Mouse (Mus musculus) 3T3-L1 (cell line): Measurements from ENCODE around the gene 2900026A02Rik.
A peak's percentile ranks its signal among the peaks of the same experiment; 100 is the strongest.

Experiments used
- DNase-seq: peaks from one replicate; pipeline ENCODE4 v3.0.0-alpha.2; 2015; ENCODE audit warnings: low read depth, low spot score

The 2900026A02Rik gene

DNA sequence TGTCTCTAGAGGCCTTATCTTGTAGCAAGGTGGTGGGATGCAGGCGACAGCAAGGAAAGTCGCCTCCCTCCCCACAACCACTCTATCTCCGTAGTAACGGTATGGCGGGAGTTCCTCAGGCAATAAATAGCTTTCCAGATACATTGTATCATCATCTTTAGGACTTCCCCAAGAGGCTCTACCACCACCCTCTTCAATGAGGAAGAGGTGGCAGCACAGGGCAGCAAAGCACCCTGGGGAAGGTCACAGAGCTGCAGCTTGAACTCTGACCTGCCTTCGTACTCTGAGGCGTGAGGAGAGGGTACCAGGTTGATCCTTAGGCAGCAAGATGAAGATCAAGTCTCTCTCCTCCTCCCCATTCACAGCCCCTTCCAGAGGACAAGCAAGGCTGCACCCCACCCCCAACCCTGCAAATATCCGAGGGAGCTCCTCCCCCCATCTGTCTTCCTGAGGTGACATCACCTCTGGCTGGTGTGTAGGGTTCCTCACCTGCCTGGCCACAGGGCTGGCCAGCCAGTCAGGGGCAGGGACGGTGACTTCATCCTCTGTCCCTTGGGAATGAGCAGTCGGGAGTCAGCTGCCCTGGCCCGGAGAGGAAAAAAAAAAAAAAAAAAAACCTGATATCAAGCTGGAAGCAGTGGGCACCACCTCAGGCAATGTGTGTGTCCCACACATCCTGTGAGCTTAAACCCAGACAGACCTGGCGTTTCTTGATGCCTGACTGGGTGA lies 98.5 kb downstream of the 2900026A02Rik start:
- DNase-seq = no peak

DNA sequence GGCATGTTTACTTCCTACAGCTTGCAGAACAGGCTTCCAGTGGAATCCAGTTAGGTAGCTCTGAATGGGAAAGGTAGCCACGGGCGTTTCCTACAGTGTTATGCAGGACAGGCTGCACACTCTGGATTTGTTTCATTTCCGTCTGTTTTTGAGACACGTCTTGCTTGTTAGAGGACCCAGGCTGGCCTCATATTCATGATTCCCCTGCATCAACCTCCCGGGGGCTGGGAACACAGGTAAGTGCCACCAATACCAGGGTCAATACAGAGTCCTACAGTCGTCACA lies 99.5 kb downstream of the 2900026A02Rik start:
- no peak for DNase-seq

DNA sequence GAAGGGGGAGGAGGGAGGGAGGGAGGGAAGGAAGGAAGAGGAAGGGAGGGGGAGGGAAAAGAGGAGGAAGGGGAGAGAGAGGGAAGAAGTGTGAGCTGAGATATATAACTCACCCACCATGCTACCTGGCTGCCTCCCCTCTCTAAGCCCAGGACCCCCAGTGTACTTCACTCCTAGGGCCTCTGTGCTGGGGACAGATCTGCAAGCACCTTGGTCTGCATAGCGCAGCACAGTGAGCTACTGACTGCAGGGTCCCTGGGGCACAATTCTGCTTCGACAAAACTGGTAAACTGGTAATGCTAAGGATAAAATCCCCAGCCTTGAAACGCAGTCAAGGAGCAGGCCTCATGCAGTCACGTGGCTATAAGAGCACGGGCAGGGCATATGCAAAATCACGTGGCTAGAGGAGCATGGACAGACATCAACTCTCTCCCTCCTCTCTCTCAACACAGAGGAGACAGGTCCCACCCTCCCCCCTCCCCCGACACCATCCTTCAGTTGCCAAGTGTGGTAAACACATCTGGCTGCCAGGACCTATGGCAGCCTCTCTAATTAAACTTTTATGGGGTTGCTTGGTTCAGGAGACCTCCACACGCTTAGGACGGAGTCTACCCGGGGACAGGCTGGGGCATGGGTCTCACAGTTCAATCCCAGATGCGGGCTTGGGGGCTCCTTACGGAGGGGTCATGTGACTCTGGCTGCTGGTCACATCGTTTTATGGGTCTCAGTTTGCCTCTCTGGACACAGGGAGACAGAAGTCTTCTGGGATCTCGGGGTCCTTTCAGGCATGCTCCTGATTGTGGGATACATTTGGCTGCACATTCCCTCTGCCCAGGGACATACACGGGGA lies 100.1 kb downstream of the 2900026A02Rik start:
- DNase-seq = no peak

DNA sequence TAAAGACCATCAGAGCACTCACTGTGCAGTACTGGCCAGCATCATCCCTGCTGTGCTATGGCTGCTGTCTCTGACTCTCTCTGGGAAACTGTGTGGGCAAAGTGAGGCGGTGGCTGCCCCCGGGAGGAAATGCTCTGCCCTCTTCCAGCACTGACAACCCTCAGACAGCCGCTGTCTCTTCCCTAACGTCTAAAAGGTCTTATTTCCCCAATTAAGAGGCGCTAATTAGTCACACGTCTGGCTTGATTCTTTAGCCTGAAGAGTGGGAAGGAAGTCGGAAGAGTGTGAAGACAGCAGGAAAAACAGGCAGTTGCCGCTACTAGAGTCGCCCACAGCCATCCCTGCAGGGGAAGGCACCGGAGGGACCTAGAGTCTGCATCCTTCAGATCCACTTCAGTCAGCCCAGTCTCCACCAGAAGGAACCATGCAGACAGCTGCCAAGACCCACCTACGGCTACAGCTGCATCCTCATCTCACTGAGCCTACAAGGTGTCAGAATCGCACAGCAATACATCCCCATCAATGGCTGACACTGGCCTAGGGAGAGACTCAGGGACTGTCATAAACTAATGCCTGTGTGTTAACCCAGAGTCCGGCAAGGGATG lies 101.1 kb downstream of the 2900026A02Rik start:
- DNase-seq = no peak

DNA sequence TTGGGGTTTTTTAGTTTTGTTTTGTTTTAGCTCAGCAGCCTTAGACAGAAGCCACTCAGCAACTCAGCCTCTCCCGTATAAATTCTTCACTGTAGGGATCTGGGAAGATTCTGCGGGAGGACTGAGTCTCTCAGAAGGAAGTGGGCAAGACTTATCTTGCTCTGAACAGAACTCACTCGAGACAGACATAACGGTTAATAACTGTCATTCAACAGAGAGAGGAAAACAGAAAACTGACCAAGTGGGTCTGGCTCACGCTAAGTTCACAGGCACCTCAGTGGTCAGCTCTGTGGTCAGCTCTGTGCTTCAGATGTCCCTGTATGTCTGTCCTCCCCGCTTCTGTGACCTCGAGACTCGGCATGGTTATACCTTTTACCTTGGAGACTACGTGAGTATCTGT lies 101.7 kb downstream of the 2900026A02Rik start:
- no peak for DNase-seq

DNA sequence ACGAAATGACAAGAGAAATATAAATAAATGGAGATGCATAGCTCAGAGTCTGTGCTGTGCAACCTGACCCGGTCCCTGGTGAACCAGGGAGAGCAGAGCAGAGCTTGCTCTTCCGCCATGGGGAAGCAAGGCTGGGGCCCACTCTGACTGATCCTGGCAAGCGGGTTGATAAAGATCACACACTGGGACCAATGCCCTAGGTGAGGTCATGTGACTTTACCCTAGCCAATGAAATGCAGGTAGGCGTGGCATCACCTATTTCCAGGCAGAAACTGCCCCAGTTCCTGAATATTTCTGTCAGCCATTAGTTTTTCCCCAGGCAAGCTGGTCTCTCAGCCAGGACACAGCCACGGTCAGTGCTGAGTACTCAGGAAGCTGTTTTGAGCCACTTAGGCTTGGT lies 102.3 kb downstream of the 2900026A02Rik start:
- no peak for DNase-seq

DNA sequence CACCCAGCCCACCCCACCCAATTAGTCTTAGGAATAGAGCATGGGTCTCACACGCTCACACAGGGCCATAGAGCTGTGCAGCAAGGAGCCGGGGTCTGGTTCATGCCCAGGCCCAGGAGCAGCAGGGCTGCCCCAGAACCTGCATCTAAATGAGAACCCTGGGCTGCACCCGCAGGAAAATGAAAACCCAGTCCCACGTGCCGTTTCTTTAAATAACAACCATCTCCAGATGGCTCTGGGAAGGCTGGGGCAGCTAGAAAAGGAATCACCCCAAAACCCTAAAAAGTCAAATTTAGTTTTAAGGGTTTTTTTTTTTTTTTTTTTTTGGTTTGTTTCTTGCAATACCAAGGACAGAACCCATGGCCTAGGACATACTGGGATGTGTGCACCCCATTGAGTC lies 103.7 kb downstream of the 2900026A02Rik start:
- DNase-seq = no peak

DNA sequence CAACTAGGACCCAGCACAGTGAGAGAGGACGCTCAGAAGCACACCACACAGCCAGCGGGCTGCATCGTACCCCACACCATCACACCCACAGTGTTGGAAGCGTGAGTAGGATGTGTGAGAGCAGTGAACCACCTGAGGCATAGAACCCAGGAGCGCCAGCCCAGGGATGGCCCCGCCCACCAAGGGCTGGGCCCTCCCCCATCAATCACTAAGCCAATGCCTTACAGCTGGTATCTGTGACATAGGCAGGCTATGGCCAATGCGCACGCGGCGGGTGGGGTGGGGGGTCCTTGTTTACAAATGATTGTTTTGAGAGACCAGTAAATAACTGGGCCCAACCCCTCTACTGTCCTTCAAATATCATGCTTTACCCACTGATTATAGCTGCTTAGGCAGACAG lies 105.1 kb downstream of the 2900026A02Rik start:
- DNase-seq = no peak

DNA sequence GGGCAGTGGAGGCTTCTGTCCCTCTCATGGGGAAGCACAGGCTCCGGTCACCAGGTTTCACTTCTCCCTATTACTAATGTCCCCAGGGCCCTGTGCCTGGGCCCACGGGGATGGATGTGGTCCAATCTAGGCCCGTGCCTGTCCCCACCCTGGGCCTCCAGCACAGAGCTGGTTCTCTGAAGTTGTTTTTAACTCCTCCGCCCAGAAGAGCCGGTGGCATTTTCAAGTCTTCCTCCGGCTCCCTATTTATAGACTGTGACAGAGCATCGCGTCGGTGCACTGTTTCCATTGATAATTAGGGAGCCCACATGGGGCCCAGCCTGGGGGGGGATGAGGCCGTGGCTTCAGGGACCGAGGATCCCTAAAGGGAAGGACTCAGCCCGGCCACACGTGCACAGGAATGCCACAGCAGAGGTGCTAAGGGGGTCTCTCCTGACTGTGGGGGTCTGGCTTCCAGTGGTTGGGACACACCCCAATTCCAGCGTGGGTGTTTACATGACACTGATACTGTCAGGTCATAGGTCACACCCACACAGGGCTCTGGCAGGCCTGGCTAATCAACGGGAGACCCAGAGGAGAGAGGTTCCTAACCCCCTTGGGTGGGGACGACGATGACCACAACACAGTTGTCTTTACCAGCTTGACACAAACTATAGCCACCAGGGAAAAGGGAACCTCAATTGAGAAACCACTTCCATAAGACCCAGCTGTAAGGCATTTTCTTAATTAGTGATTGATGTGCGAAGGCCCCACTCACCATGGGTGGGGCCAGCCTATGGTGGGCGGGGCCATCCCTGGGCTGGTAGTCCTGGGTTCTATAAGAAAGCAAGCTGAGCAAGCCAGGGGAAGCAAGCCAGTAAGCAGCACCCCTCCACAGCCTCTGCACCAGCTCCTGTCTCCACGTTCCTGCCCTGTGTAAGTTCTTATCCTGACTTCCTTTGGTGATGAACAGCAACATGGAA lies 106.5 kb downstream of the 2900026A02Rik start:
- no peak for DNase-seq

DNA sequence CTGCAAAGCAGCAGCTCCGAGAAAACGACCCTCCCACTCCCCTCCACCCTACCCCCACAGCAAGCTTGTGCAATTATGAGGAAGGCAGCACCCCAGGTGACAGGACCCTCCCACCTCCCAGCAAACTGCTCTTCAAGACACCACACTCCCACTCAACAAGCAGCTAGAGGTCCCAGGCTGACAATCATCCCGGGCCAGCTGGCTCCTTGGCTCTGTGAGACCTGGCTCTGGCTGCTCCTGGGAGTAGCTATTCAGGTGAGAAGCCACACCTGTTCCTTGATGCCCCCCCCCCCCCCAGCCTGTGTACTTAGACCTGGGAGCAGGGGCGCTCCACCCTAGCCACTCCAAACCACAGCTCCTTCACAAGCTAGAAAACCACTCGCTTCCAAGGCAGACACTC lies 107.9 kb downstream of the 2900026A02Rik start:
- no peak for DNase-seq

DNA sequence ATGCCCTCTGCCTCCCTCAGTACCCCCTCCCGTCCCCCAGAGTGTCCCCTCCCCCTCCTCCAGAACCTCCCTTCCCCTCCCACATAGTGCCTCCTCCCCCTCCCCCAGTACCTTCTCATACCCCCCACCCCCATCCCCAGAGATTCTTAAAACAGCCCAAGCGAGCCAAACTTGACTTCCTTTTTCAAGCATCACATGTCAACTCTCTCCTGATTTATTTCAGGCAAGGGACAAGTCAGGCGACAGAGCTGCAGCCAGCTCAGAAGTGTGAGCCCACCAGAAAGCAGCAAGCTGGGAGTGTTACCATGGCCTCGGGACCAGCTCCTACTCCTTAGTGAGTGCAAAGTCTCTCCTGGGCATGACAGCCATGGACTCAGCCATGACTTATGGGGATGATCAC lies 109.7 kb downstream of the 2900026A02Rik start:
- DNase-seq = no peak

DNA sequence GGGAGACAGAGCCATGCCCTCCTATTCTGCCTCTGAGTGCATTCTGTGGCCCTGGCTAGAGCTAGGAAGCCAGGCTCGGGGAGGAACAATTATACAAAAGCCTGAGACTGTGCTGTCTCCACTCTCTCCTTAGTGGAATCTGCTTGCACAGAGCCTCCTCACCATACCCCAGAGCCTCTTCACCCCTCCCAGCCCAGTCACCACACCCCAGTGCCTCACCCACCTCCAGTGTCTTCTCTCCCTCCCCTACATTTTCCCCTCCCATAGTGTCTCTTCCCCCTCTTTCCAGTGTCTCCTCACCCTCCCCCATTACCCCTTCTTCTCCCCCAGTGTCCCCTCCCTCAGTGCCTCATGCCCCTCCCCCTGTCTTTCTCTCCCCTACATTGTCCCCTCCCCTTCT lies 110.1 kb downstream of the 2900026A02Rik start:
- no peak for DNase-seq

DNA sequence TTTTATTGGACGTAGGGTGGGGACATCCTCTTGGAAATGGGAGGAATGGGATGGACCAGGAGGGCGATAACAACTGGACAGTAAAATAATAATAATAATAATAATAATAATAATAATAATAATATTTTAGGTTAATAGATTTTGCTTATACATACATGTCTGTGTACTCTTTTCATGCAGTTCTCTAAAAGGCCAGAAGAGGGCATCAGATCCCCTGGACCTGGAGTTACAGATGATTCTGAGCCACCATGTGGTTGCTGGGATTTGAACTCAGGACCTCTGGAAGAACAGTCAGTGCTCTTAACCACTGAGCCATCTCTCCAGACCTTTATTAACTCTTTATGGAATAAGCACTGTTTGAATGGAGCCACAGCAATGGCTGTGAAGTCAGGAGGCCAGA lies 111.4 kb downstream of the 2900026A02Rik start:
- peak; percentile 3 for DNase-seq

DNA sequence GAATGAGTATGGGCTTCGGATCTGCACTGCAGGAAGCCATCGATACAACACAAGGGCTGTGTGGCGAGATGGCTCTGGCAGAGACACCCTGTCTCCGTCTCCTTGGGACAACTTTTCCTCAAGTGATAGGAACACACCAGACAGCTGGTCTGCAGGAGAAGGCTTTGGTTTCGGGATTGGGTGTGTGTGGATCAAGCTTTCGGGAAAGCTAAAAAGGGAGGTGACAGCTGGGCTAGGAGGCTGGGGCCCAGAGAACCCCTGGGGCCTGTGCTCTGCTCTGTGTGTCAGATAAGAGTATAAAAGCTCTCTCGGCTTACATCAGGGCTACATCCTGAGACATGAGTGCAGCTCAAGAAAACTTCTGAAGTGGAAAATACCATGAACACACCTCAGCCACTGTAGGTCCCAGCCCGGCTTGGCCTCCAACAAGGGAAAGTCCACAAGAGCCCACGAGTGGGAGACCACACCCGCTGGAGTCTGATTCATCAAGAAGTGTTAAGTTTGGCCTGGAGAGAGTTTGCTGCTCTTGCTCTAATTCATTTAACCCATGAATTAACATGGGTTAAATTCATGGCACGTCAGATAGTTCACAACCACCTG lies 112.8 kb downstream of the 2900026A02Rik start:
- DNase-seq = no peak

DNA sequence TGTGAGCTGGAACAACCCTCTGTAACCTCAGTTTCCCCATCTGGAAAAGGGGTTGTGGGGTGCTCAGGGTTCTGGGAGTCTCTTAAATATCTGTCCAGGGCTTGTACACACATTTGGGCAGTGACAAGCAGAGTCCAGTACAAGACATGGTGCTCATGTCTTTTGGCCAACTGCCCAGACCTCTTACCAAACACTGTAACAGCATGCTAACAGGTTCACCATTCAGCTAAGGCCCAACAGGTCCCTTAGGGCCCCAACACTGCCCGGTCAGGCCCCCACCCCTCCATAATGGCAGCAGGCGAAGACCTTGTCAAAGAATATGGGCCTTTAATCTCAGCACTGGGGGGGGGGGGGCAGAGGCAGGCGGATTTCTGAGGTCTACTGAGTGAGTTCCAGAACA lies 113.3 kb downstream of the 2900026A02Rik start:
- no peak for DNase-seq

DNA sequence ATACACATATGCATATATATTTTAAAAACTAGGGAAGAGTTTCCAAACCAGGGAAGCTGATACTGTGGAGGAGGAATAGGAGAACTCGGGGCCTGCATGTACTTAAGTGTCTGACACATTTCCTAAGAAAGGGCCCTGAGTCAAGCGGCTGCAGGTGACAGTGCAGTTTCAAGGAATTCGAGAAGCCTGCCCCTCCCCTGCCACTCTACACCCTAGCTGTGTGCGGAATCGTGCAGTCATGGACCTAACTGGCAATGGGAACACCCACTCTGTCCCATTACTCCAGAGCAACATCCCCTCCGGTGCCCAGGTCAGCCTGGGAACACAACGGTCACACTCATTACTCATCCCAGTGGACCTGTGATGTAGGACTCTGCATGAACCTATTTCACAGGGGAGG lies 114.4 kb downstream of the 2900026A02Rik start:
- no peak for DNase-seq

DNA sequence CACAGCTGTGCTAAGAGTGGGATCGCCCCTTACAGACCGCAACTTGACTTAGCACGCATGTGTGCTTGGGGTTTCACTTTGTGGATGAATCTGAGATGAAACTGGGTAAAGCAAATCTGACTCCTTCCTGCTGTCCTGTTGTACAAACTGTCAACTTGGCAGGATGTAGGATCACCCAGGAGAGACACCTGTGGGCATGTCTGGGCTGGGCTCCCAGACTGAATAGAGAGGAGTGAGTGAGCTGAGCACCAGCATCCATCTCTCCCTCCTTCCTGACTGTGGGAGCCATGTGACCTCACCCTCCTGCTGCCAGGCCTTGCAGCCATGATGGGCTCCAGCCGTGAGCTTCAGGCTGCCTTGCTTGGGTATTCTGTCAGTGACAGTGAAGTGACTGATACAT lies 115.6 kb downstream of the 2900026A02Rik start:
- no peak for DNase-seq

DNA sequence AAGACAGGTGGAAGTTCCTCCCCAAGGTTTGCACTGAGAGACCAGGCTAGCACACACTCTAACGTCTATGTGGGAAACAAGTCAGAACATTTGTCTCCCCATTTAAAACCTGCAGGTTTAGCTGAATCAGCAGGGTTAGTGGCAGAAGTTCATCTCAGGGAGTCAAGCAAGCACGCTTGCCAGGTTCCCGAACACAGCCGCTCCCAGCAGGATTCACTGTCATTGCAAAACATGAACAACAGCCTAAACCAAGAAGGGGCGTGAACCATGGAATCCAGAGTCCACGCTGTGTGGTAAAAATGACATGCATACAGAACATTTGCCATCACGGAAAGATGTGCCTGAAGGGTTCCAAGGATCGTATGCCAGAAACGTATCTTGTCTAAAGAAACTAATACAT lies 116.0 kb downstream of the 2900026A02Rik start:
- no peak for DNase-seq

DNA sequence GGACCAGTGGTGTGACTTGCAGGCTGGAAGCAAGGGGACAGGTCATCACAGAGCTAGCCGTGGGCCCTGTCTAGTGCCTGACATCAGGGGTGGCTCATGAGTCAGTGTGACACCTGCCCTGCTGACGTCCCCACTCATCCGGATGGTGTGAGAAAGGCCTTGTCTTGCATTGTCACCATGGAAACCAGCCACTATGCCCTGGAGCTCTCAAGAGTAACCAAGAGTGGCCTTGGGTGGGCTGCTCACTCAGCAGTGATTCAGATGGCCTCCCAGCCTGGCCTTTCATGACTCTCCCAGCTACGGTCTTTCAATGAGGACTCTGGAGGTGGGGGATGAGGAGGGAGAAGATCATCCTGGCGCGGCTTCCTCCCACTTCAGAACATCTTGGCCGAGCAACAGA lies 118.6 kb downstream of the 2900026A02Rik start:
- DNase-seq = no peak

DNA sequence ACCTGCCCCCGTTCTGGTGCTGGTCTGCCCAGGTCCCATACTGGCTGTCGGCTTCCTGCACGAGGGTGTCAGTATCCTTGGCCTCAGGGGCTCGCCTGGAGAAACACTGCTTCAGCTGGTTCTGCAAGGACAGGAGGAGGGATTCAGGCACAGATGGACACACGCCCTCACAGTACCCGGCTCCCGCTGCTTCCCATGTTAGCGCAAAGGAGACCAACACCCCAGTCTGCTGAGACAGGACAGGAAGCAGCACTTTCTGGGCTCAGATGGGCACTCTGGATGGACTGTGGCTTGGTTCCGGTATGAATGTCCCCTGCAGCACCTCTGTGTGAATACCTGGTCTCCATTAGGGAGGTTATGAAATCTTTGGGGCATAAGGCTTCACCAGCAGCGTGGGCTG lies 119.6 kb downstream of the 2900026A02Rik start:
- no peak for DNase-seq

DNA sequence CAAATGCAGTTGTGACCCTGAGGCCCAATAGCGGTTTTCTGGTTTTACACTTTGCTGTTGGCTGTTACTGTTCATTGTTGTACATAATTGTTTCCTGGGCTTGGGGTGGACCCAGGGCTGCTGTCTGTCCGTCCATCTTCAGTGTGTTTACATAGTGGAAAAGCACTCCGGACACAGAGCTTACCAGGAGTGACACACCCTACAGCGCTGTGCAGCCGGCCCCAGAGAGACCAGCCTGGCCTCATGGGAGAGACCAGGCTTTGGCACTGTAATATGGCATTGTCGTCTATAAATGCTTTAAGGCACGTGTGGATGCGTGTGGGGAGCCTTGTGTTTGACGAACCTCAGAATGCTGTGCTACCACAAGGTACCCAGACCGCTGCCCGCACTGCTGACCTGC lies 120.6 kb downstream of the 2900026A02Rik start:
- DNase-seq = no peak
